Mouse (Mus musculus) brain, embryonic 14.5 days (tissue): ENCODE data around the gene Hk2.

Experiments used
- CTCF ChIP-seq: fragments of 200-500 bp; IDR thresholded peaks from 2 replicates; pipeline ENCODE4 v1.5.1; 2012; ENCODE audit warnings: inconsistent platforms, mild to moderate bottlenecking, moderate library complexity, borderline replicate concordance; ENCODE audit not compliant: insufficient read depth, insufficient read length; ENCODE audit errors: extremely low read depth
- POLR2A ChIP-seq: fragments of 200-500 bp; IDR thresholded peaks from 2 replicates; pipeline ENCODE4 v1.6.1; 2012; ENCODE audit warnings: mild to moderate bottlenecking, inconsistent platforms, borderline replicate concordance; ENCODE audit not compliant: poor library complexity, insufficient read depth, insufficient read length, severe bottlenecking; ENCODE audit errors: extremely low read depth

DNA sequence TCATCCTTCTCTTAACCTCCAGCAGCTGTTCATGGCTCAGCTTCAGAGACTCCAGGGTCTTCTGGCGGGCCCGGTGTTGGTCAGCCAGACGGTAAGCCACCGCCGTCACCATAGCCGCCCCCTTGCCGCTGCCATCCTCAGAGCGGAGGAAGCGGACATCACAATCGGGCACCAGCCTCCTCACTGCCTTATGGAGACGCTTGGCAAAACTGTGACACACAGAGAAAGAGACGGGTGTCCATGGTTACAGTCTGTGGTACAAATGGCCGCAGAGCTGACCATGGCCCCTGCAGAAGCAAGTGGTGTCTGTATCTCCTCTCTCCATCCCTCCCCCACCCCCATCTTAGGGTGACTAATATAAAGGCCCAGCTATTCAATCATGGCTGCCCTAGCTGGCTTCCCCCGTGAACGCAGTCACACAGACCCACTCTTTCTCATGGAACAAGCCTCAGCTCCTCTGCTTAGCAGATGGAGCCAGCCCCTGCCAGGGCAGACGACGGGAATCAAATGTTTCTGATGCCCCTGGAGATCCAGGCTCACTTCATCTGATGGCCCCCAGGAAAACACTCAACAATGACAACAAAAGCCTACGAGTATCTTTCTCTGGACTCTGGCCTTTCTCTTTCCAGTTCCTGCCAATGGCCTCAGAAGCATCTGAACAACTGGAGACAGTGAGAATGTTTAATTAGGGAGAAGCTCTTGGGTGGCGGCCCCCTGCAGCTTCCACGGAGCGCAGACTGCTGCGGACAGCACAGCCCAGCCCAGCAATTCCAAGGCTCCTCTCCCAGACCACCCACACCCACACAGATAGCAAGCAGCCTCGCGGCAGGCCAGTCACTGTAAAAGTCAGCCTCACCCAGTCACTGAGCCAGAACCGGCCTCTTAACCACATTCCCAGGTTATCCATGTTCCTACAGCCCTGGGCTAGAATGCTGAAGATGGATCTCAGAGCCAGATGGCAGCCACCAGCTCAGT is 37.3 kb downstream of the Hk2 start:
- TF ChIP-seq CTCF (no peak), POLR2A (no peak)
